Mouse (Mus musculus) layer of hippocampus, adult 9-11 months (tissue): ENCODE results near the gene Lmf1.
A peak's percentile ranks its signal among the peaks of the same experiment; 100 is the strongest.

Experiments
- DNase-seq: peaks from one replicate; pipeline ENCODE4 v3.0.0; 2022

Gene Lmf1

DNA sequence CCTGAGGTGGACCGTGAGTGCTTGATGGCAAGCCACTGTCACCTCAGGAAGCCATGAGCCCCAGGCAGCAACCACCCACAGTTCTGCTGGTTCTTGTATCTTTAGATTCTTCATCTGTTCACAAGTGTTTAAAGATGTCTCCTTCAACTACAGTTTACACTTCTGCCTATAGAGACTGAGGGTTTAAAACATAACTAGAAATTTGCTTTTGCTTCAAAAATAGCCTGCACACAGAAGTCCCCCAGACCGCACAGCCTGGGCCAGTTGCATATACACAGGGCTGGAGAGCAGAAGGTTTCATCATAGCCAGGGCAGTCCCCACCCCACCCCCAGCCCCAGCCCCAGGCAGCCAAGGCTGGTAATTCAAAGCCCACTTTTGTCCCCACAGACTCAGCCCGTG, 65.9 kb downstream of the Lmf1 start:
- DNase-seq = no peak

DNA sequence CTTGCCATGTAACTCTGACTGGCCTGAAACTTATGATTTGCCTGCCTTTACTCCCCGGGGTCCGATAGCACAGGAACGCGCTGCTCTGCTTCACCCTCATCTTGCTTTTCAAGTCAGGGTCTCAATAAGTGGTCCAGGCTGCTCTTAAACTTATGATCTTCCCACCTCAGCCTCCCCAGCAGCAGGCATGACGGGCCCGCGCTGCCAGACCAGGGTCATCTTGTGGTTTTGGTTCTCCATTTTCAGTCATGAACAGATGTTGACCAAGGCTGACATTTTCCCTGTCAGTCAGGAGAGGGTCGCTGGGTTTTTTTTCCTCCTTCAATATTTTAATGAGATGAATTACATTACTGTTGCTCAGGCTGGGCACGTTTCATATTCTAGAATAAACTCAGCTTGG, 66.8 kb downstream of the Lmf1 start:
- DNase-seq = no peak

GRCm38 (mm10) chr17:25647901-25648300, 69.0 kb downstream of the Lmf1 start:
- DNase-seq = no peak

GRCm38 (mm10) chr17:25648678-25649216, 69.9 kb downstream of the Lmf1 start:
- DNase-seq = no peak

- DNase-seq = no peak
Measured at GRCm38 (mm10) chr17:25650726-25651125, 71.8 kb downstream of the Lmf1 start.

GRCm38 (mm10) chr17:25652272-25652671, 73.4 kb downstream of the Lmf1 start:
- no peak for DNase-seq

DNA sequence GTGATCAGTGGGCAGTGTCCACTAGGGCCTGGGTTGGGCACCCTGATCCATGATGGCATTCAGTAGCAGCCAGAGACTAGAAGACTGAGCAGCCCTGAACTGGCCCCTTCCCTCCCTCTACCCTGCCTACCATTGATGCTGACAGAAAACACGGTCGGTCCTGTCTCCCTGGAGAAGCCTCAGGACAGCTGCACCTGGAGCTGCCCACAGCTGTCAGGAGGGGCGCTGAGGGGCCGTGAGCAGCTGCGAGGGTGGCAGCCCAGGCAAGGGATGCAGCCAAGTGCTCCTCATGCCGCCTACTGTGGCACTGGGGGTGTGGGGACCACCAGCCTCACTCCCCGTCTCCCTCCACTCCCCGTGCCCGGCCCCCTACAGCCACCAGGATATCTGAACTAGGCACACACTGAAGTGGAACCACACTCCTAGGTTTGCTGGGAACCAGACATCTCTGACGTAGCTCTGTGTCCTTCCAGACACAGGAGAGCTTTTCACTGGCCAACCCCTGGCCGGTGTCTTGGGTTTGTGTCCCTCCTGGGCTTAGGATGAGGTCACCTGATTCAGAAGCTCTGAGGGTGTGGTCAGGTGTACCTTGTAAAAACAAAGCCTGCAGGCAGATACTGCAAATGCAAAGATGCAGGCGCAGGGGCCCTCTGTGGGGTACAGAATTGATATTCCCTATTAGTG, 77.4 kb downstream of the Lmf1 start:
- no peak for DNase-seq

- DNase-seq = no peak
Measured at GRCm38 (mm10) chr17:25656826-25657189, 77.9 kb downstream of the Lmf1 start.

GRCm38 (mm10) chr17:25663213-25663835, 84.4 kb downstream of the Lmf1 start:
- DNase-seq = peak; percentile 81

GRCm38 (mm10) chr17:25665485-25665884, 86.6 kb downstream of the Lmf1 start:
- DNase-seq = no peak

DNA sequence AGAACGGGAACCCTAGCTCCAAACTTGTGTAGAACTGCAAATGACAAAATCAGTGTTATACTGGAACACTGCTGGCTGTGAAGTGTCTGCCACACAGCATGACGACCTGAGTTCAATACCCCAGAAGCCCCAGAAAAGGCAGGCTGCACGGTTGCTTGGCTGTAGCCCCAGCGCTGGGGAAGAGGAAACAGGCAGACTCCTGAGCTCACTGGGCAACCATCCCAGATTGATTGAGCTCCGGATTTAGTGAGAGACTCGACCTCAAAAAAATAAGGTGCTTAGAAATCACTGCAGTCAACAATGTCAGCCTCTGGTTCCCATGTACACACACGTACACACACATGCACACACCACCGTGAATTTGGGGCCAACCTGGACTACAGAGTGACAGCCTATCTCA, 87.0 kb downstream of the Lmf1 start:
- no peak for DNase-seq

GRCm38 (mm10) chr17:25668481-25669055, 89.7 kb downstream of the Lmf1 start:
- DNase-seq = no peak

- DNase-seq = peak; percentile 73
Measured at GRCm38 (mm10) chr17:25672982-25673381, 94.1 kb downstream of the Lmf1 start.

- no peak for DNase-seq
Measured at GRCm38 (mm10) chr17:25677969-25678368, 99.1 kb downstream of the Lmf1 start.

GRCm38 (mm10) chr17:25679818-25680217, 100.9 kb downstream of the Lmf1 start:
- DNase-seq = no peak

GRCm38 (mm10) chr17:25681636-25682035, 102.8 kb downstream of the Lmf1 start:
- peak; percentile 48 for DNase-seq

GRCm38 (mm10) chr17:25686323-25686722, 107.4 kb downstream of the Lmf1 start:
- DNase-seq = no peak

DNA sequence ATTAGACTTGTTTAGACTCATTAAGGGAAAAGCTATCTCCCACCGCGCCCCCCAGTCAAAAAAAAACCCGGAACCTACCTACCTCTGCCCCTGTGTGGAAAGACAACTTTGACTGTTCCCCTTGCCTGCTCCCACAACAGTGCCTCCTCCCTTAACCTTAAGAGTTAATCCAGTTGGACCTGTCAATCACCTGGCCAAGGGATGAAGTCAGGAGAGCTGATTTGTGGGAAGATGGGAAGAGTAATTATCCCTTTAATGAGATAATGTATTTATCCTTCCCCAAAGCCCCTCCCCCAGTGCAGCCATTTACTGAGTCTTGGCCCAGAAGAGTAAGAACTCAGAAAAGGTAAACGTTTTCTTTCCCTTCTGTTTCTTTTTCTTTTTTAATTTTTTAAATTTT, 110.0 kb downstream of the Lmf1 start:
- DNase-seq = no peak

- DNase-seq = no peak
Measured at GRCm38 (mm10) chr17:25696263-25696662, 117.4 kb downstream of the Lmf1 start.

DNA sequence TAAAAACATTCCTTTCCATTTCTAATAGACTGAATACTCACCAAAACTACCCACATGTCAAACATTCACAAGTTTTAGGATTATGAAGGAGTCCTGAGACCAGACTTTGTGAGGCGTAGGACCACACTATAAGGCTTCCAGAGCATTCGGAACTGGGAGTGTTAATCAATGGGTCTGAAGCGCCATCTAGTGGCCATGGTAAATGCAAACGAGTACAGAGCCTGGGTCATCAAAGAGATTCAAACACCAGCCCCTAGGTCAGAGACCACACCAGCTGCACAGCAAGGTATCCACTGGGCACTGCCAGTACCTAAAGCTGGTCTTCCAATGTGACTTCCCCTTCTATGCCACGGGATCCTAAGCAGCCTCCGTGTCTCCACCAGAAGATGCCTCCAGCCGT, 119.6 kb downstream of the Lmf1 start:
- peak; percentile 62 for DNase-seq

DNA sequence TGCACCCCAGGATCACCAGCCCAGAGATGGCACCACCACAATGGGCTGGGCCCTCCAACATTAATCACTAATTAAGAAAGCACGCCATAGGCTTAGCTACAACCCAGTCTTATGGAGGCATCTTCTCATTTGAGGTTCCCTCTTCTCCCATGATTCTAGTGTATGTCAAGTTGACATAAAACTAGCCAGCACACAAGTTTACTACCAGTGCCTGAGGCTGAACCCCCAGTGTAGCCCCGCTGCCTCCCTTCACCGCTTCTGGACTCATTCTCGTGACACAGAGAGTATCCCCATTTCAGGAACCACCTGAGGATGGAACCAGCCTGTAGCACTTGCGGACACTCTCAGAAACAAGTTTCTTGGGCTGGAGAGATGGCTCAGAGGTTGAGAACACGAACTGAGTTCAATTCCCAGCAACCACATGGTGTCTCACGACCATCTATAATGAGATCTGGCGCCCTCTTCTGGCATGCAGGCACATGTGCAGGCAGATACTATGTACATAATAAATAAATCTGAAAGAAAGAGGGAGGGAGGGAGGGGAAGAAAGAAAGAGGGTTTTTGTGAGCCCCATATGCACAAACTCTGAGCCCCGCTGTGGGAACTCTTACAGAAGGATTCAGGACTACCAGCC, 122.1 kb downstream of the Lmf1 start:
- no peak for DNase-seq

GRCm38 (mm10) chr17:25709994-25710393, 131.1 kb downstream of the Lmf1 start:
- no peak for DNase-seq

- no peak for DNase-seq
Measured at GRCm38 (mm10) chr17:25711136-25711535, 132.3 kb downstream of the Lmf1 start.
